Mouse (Mus musculus): ENCODE measurements around the gene Fastk.

- TF ChIP-seq CTCF (IDR thresholded peaks at IDR 0.05; ENCODE audit: low read depth, low read length) (no peak), GATA1 (IDR thresholded peaks at IDR 0.05; ENCODE audit: borderline replicate concordance, low read length) (no peak), TAL1 (conservative IDR thresholded peaks at IDR 0.05; ENCODE audit: low read depth, low read length) (no peak), GATA2 (IDR thresholded peaks at IDR 0.05; ENCODE audit: borderline replicate concordance, low read depth, low read length) (no peak)
Measured at GRCm38 (mm10) chr5:24427285-24427633, 17.8 kb downstream of the Fastk start.

Measured in G1E (cell line).